40 mouse cellular contexts compared by ENCODE assay signal in genomic region chr10:100619474-100619873, GRCm38 (mm10). TPM values are rescaled to one million over a fixed set of nuclear protein-coding genes. Genes with fewer than 3 reads are reported as not detected.
DNase-seq lines count a peak whose midpoint lies in the region; ATAC-seq lines count a peak whose summit lies in the region.
"Had no signal": no experiment of that assay in that cellular context is flagged by ENCODE, and none has a peak within 500 bp of the region (broad histone marks: within the 10 kb centered on the region; RNA-seq: fewer than 3 reads in every experiment).

No protein-coding gene starts in this region.

- ATAC-seq in forebrain, embryonic 16.5 days, result no peak
- ATAC-seq: activated CD4-positive, CD25-positive, alpha-beta regulatory T cell, adult 4 months; CD4-positive, CD25-positive, alpha-beta regulatory T cell, adult 4 months; inflammation-experienced regulatory T-cells, adult 6 months; lung, postnatal 0 days; midbrain, embryonic 13.5 days had no signal

- H3K27me3 ChIP-seq in forebrain, embryonic 10.5 days (ENCODE audit: poor library complexity, severe bottlenecking), result no peaks in the 10 kb centered on the region
- H3K27me3 ChIP-seq in forebrain, embryonic 16.5 days (replicated peaks; ENCODE audit: control insufficient read depth, insufficient read depth, low read length), result no peaks in the 10 kb centered on the region
- H3K27me3 ChIP-seq: forebrain, embryonic 12.5 days; hindbrain, embryonic 15.5 days; kidney, embryonic 15.5 days; liver, embryonic 13.5 days; midbrain, embryonic 13.5 days had no signal

- H3K36me3 ChIP-seq in forebrain, embryonic 10.5 days (replicated peaks), result no peaks in the 10 kb centered on the region
- no peaks in the 10 kb centered on the region for H3K36me3 ChIP-seq in forebrain, embryonic 16.5 days (ENCODE audit: control insufficient read depth, insufficient read depth)
- H3K36me3 ChIP-seq: forebrain, embryonic 12.5 days; hindbrain, embryonic 10.5 days; hindbrain, embryonic 15.5 days; kidney, embryonic 15.5 days; liver, embryonic 13.5 days; midbrain, embryonic 13.5 days had no signal

- H3K9ac ChIP-seq in forebrain, embryonic 16.5 days (replicated peaks; ENCODE audit: low read depth, low read length), result no peak overlapping the region
- H3K9ac ChIP-seq: forebrain, embryonic 12.5 days; hindbrain, embryonic 15.5 days; kidney, embryonic 15.5 days; liver, embryonic 13.5 days; midbrain, embryonic 13.5 days had no signal

- no peak overlapping the region for H3K27ac ChIP-seq in forebrain, embryonic 10.5 days
- no peak overlapping the region for H3K27ac ChIP-seq in forebrain, embryonic 16.5 days (ENCODE audit: low read length)
- H3K27ac ChIP-seq: forebrain, embryonic 12.5 days; hindbrain, embryonic 10.5 days; hindbrain, embryonic 15.5 days; kidney, embryonic 15.5 days; layer of hippocampus, adult 2 months; liver, embryonic 13.5 days; macrophage; midbrain, embryonic 13.5 days had no signal

- no peaks in the 10 kb centered on the region for H3K9me3 ChIP-seq in forebrain, embryonic 10.5 days
- no peaks in the 10 kb centered on the region for H3K9me3 ChIP-seq in forebrain, embryonic 16.5 days (ENCODE audit: control insufficient read depth, low read length)
- H3K9me3 ChIP-seq: forebrain, embryonic 12.5 days; hindbrain, embryonic 10.5 days; hindbrain, embryonic 15.5 days; kidney, embryonic 15.5 days; liver, embryonic 13.5 days; midbrain, embryonic 13.5 days had no signal

- H3K4me3 ChIP-seq in forebrain, embryonic 10.5 days, result no peak overlapping the region
- no peak overlapping the region for H3K4me3 ChIP-seq in forebrain, embryonic 16.5 days (replicated peaks; ENCODE audit: low read length)
- H3K4me3 ChIP-seq: erythroblast, embryonic 14.5 days; forebrain, embryonic 12.5 days; hindbrain, embryonic 10.5 days; hindbrain, embryonic 15.5 days; kidney, embryonic 15.5 days; layer of hippocampus, adult 2 months; liver, embryonic 13.5 days; midbrain, embryonic 13.5 days had no signal

- no peaks in the 10 kb centered on the region for H3K4me1 ChIP-seq in forebrain, embryonic 10.5 days
- no peaks in the 10 kb centered on the region for H3K4me1 ChIP-seq in forebrain, embryonic 16.5 days (replicated peaks; ENCODE audit: control insufficient read depth, insufficient read depth, low read length)
- H3K4me1 ChIP-seq: forebrain, embryonic 12.5 days; hindbrain, embryonic 10.5 days; hindbrain, embryonic 15.5 days; kidney, embryonic 15.5 days; liver, embryonic 13.5 days; midbrain, embryonic 13.5 days had no signal

- H3K4me2 ChIP-seq in forebrain, embryonic 16.5 days (ENCODE audit: low read length), result no peak overlapping the region
- H3K4me2 ChIP-seq: forebrain, embryonic 12.5 days; hindbrain, embryonic 15.5 days; kidney, embryonic 15.5 days; liver, embryonic 13.5 days; midbrain, embryonic 13.5 days had no signal

- DNase-seq in 3T3-L1 (ENCODE audit: low read depth, low spot score), result peak; percentile 43
- peak; percentile 71 for DNase-seq in brain, adult 2 months (ENCODE audit: low read depth, low spot score)
- DNase-seq in cerebellum, adult 8-10 months, result peak; percentile 16
- DNase-seq in cerebellum, postnatal 25 days, result peak; percentile 48 to 67
- no peak for DNase-seq in layer of hippocampus, adult 18-20 months (ENCODE audit: low spot score in 2 of 2)
- no peak for DNase-seq in forebrain, embryonic 10.5 days (ENCODE audit: extremely low spot score, low spot score)
- DNase-seq: adrenal gland, adult 8-10 months; gastrocnemius, postnatal 14 days; heart, postnatal 14 days; kidney, adult 11 months; kidney, postnatal 25 days; liver, embryonic 13.5 days; lung, adult 18-20 months; right cerebral cortex, postnatal 14 days had no signal

- 95% methylated on average over 7 of the region's 7 CpGs for WGBS in forebrain, embryonic 10.5 days
- WGBS in forebrain, embryonic 16.5 days, result 81% methylated on average over 7 of the region's 7 CpGs

RNA-seq across cellular contexts. Expression of gene 1700017N19Rik, which starts 29.2 kb away (rescaled TPM):
- not detected for total RNA-seq in layer of hippocampus, adult 18-20 months (2021)
- polyA plus RNA-seq in forebrain, embryonic 10.5 days (2016; fragmentation: Nextera tagmentation; extraction: Ambion mirVana), result not detected in 2 replicates
- polyA plus RNA-seq in forebrain, embryonic 16.5 days (2015; fragmentation: Nextera tagmentation; extraction: Ambion mirVana), result not detected in 2 replicates
- total RNA-seq: adrenal gland, adult 8-10 months; gastrocnemius, postnatal 14 days; granulocyte monocyte progenitor cell, adult 5-6 weeks; heart, postnatal 14 days; layer of hippocampus, adult 2 months; layer of hippocampus, postnatal 14 days; left cerebral cortex, adult 8-10 months; left cerebral cortex, postnatal 36 days; megakaryocyte-erythroid progenitor cell, adult 5-6 weeks; monocyte, adult 5-6 weeks had no signal
- polyA plus RNA-seq: activated CD4-positive, CD25-positive, alpha-beta regulatory T cell, adult 4 months; CD4-positive, CD25-positive, alpha-beta regulatory T cell, adult 4 months; cortical plate, adult 2 months; embryonic facial prominence, embryonic 14.5 days; erythroblast, embryonic 14.5 days; forebrain, embryonic 12.5 days; heart, embryonic 14.5 days; hindbrain, embryonic 10.5 days; hindbrain, embryonic 15.5 days; inflammation-experienced regulatory T-cells, adult 6 months; kidney, embryonic 15.5 days; limb, embryonic 14.5 days; liver, embryonic 13.5 days; lung, postnatal 0 days; macrophage; small intestine, adult 2 months; stomach, embryonic 14.5 days; thymus, postnatal 0 days had no signal

RNA-seq across cellular contexts. Expression of gene 4930430F08Rik, which starts 29.3 kb away (rescaled TPM):
- total RNA-seq in layer of hippocampus, adult 18-20 months (2021), result 10 to 100 TPM; 29.1 to 30.9 TPM
- polyA plus RNA-seq in forebrain, embryonic 10.5 days (2016; fragmentation: Nextera tagmentation; extraction: Ambion mirVana), result 10.4 and 11.8 TPM in 2 replicates
- polyA plus RNA-seq in forebrain, embryonic 16.5 days (2015; fragmentation: Nextera tagmentation; extraction: Ambion mirVana), result 14.4 and 15.3 TPM in 2 replicates

Comparison
In these comparisons a context has a peak if more than half of its experiments do, and no peak if none do; other contexts are left out.
1. DNase-seq: peak in 3T3-L1 (single experiment), brain, adult 2 months (single experiment), cerebellum, adult 8-10 months (single experiment) and cerebellum, postnatal 25 days (2 of 2); none in layer of hippocampus, adult 18-20 months (0 of 2) and forebrain, embryonic 10.5 days (single experiment).